Mouse (Mus musculus) kidney, embryonic 16.5 days (tissue): ENCODE measurements around the gene Slc22a20. TPM values are rescaled to one million over a fixed set of nuclear protein-coding genes. Genes with fewer than 3 reads are reported as not detected.

Source experiments
- ATAC-seq: fragments of 200-750 bp; cut with Nextera tagmentation; 2 replicates; pipeline ENCODE4 v1.8.0; 2017; ENCODE audit warnings: moderate TSS enrichment; ENCODE audit not compliant: low FRiP score, low TSS enrichment
- H3K27ac ChIP-seq: fragments of 300-500 bp; sonication (generic); 2 replicates; pipeline ENCODE4 v1.5.1; 2014; ENCODE audit warnings: low read length
- H3K27me3 ChIP-seq: fragments of 300-500 bp; sonication (generic); 2 replicates; pipeline ENCODE4 v1.6.1; 2014; ENCODE audit warnings: low read length, control low read depth, mixed read lengths; ENCODE audit not compliant: insufficient read depth
- H3K36me3 ChIP-seq: fragments of 300-500 bp; sonication (generic); 2 replicates; pipeline ENCODE4 v1.6.1; 2014; ENCODE audit warnings: low read length, control low read depth, mixed read lengths; ENCODE audit not compliant: insufficient read depth
- H3K4me1 ChIP-seq: fragments of 300-500 bp; sonication (generic); 2 replicates; pipeline ENCODE4 v1.6.1; 2014; ENCODE audit warnings: low read length, control low read depth, mixed read lengths; ENCODE audit not compliant: insufficient read depth
- H3K4me2 ChIP-seq: fragments of 300-500 bp; sonication (generic); replicated peaks from 2 replicates; pipeline ENCODE4 v1.6.1; 2014; ENCODE audit warnings: low read depth, low read length
- H3K4me3 ChIP-seq: fragments of 300-500 bp; sonication (generic); 2 replicates; pipeline ENCODE4 v1.5.1; 2014; ENCODE audit warnings: mild to moderate bottlenecking, low read length
- H3K9ac ChIP-seq: fragments of 300-500 bp; sonication (generic); replicated peaks from 2 replicates; pipeline ENCODE4 v1.6.1; 2014; ENCODE audit warnings: low read length
- H3K9me3 ChIP-seq: fragments of 300-500 bp; sonication (generic); 2 replicates; pipeline ENCODE4 v1.6.1; 2016; ENCODE audit warnings: low read length, control low read depth
- WGBS: fragments of 180-500 bp; shearing (Covaris S2); extraction: QIAGEN DNeasy Blood & Tissue Kit; methylation state at CpG from one replicate; pipeline ENCODE4 v1.1.7; 2014; 5-methylcytosine and 5-hydroxymethylcytosine counted together
- polyA plus RNA-seq: library from polyadenylated mRNA; unstranded; fragments of >200 nt; fragmentation: Nextera tagmentation; extraction: Ambion mirVana; gene quantifications from 2 replicates; pipeline ENCODE4 v1.2.1, GENCODE M21; 2015

Gene Slc22a20
- not detected in 2 replicates for polyA plus RNA-seq

- H3K4me3 ChIP-seq, result no peak within 1 kb of the TSS
- ATAC-seq, result no peak
- no peak within 1 kb of the TSS for H3K27ac ChIP-seq
- WGBS, result 32% methylated on average over 4 of the region's 4 CpGs
- no peaks in the 10 kb centered on the region for H3K27me3 ChIP-seq
- H3K9me3 ChIP-seq, result no peaks in the 10 kb centered on the region
- H3K36me3 ChIP-seq, result no peaks in the 10 kb centered on the region
- peaks cover 15% of the 10 kb centered on the region for H3K4me1 ChIP-seq
- H3K9ac ChIP-seq, result no peak within 1 kb of the TSS
- H3K4me2 ChIP-seq, result no peak within 1 kb of the TSS
These were observed at the start of gene Slc22a20 for GRCm38 (mm10) chr19:5986043-5986442. Gene Slc22a20, minus strand, starts transcription at chr19:5986143.

GRCm38 (mm10) chr19:6030520-6031280 lies 44.8 kb upstream of the Slc22a20 start:
- 74% methylated on average over 14 of the region's 14 CpGs for WGBS
- H3K9ac ChIP-seq, result no peak overlapping the region
- no peak overlapping the region for H3K27ac ChIP-seq

GRCm38 (mm10) chr19:6029426-6029825 lies 43.5 kb upstream of the Slc22a20 start:
- no peak overlapping the region for H3K9ac ChIP-seq
- H3K4me2 ChIP-seq, result no peak overlapping the region
- H3K9me3 ChIP-seq, result no peaks in the 10 kb centered on the region
- no peaks in the 10 kb centered on the region for H3K4me1 ChIP-seq
- H3K36me3 ChIP-seq, result no peaks in the 10 kb centered on the region
- H3K27ac ChIP-seq, result no peak overlapping the region
- ATAC-seq, result no peak
- no peak overlapping the region for H3K4me3 ChIP-seq
- H3K27me3 ChIP-seq, result no peaks in the 10 kb centered on the region
- WGBS, result 80% methylated on average over 9 of the region's 9 CpGs

More at GRCm38 (mm10) chr19:6030520-6031280, 44.8 kb upstream of the Slc22a20 start:
- H3K36me3 ChIP-seq, result no peaks in the 10 kb centered on the region
- no peak for ATAC-seq
- H3K4me1 ChIP-seq, result no peaks in the 10 kb centered on the region
- H3K4me2 ChIP-seq, result no peak overlapping the region
- no peaks in the 10 kb centered on the region for H3K27me3 ChIP-seq
- no peaks in the 10 kb centered on the region for H3K9me3 ChIP-seq
- no peak overlapping the region for H3K4me3 ChIP-seq

- Histone ChIP-seq H3K9me3 (no peaks in the 10 kb centered on the region), H3K4me3 (no peak overlapping the region), H3K4me2 (no peak overlapping the region), H3K9ac (no peak overlapping the region), H3K4me1 (no peaks in the 10 kb centered on the region), H3K27me3 (no peaks in the 10 kb centered on the region), H3K36me3 (no peaks in the 10 kb centered on the region), H3K27ac (no peak overlapping the region)
- WGBS, result 85% methylated on average over 6 of the region's 6 CpGs
- no peak for ATAC-seq
These were observed 43.0 kb upstream of the Slc22a20 start for GRCm38 (mm10) chr19:6028991-6029390.

- H3K4me2 ChIP-seq, result no peak overlapping the region
These were observed 38.0 kb upstream of the Slc22a20 start for GRCm38 (mm10) chr19:6023930-6024329.

GRCm38 (mm10) chr19:6023059-6023458 lies 37.1 kb upstream of the Slc22a20 start:
- no peak overlapping the region for H3K27ac ChIP-seq
- H3K9ac ChIP-seq, result no peak overlapping the region
- no peaks in the 10 kb centered on the region for H3K9me3 ChIP-seq
- no peaks in the 10 kb centered on the region for H3K36me3 ChIP-seq
- no peaks in the 10 kb centered on the region for H3K27me3 ChIP-seq
- H3K4me2 ChIP-seq, result no peak overlapping the region
- H3K4me1 ChIP-seq, result no peaks in the 10 kb centered on the region
- 52% methylated on average over 8 of the region's 8 CpGs for WGBS
- H3K4me3 ChIP-seq, result no peak overlapping the region
- ATAC-seq, result no peak

More at GRCm38 (mm10) chr19:6023930-6024329, 38.0 kb upstream of the Slc22a20 start:
- Histone ChIP-seq H3K4me3 (no peak overlapping the region), H3K36me3 (no peaks in the 10 kb centered on the region), H3K27me3 (no peaks in the 10 kb centered on the region), H3K27ac (no peak overlapping the region), H3K9ac (no peak overlapping the region), H3K4me1 (no peaks in the 10 kb centered on the region), H3K9me3 (no peaks in the 10 kb centered on the region)
- WGBS, result 74% methylated on average over 7 of the region's 7 CpGs
- ATAC-seq, result no peak

GRCm38 (mm10) chr19:6020276-6020675 lies 34.3 kb upstream of the Slc22a20 start:
- 57% methylated on average over 3 of the region's 3 CpGs for WGBS

GRCm38 (mm10) chr19:6018142-6019089 lies 32.5 kb upstream of the Slc22a20 start:
- 30% methylated on average over 15 of the region's 15 CpGs for WGBS
- peaks cover 16% of the 10 kb centered on the region for H3K4me1 ChIP-seq
- H3K9ac ChIP-seq, result no peak overlapping the region
- no peak overlapping the region for H3K4me3 ChIP-seq
- no peaks in the 10 kb centered on the region for H3K27me3 ChIP-seq
- no peaks in the 10 kb centered on the region for H3K36me3 ChIP-seq
- H3K9me3 ChIP-seq, result no peaks in the 10 kb centered on the region
- H3K4me2 ChIP-seq, result no peak overlapping the region
- no peak for ATAC-seq
- H3K27ac ChIP-seq, result no peak overlapping the region

More at GRCm38 (mm10) chr19:6020276-6020675, 34.3 kb upstream of the Slc22a20 start:
- Histone ChIP-seq H3K27ac (no peak overlapping the region), H3K9me3 (no peaks in the 10 kb centered on the region), H3K36me3 (no peaks in the 10 kb centered on the region), H3K4me3 (no peak overlapping the region), H3K4me1 (peaks cover 7% of the 10 kb centered on the region), H3K27me3 (no peaks in the 10 kb centered on the region), H3K9ac (no peak overlapping the region), H3K4me2 (no peak overlapping the region)
- no peak for ATAC-seq

GRCm38 (mm10) chr19:6016532-6016931 lies 30.6 kb upstream of the Slc22a20 start:
- WGBS, result 42% methylated on average over 7 of the region's 7 CpGs
- no peaks in the 10 kb centered on the region for H3K36me3 ChIP-seq

More at GRCm38 (mm10) chr19:6016532-6016931, 30.6 kb upstream of the Slc22a20 start:
- no peak overlapping the region for H3K9ac ChIP-seq
- H3K4me1 ChIP-seq, result peaks cover 16% of the 10 kb centered on the region
- H3K4me2 ChIP-seq, result no peak overlapping the region; the same call in 1 of the 2 replicates
- no peaks in the 10 kb centered on the region for H3K27me3 ChIP-seq
- H3K9me3 ChIP-seq, result no peaks in the 10 kb centered on the region
- ATAC-seq, result no peak
- no peak overlapping the region for H3K4me3 ChIP-seq
- no peak overlapping the region for H3K27ac ChIP-seq
